Mouse (Mus musculus): ENCODE data around the gene Tmem50b. TPM values are rescaled to one million over a fixed set of nuclear protein-coding genes. Genes with fewer than 3 reads are reported as not detected.

Tmem50b gene
- polyA plus RNA-seq, 1 experiment from 2014 or later = 118 TPM

DNA sequence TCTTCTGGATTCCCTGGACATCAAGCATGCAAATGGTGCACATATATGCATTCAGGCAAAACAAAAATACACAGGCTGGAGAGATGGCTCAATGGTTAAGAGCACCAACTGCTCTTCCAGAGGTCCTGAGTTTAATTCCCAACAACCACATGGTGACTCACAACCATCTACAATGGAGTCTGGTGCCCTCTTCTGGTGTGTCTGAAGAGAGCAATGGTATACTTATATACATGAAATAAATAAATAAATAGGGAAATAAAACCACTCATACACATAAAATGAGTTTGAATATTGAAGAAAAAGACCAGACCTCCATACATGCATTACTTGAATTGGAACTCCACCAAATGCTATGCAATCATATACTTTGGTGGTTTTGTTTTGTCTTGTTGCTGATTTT lies 1.6 kb upstream of the Tmem50b start:
- Histone ChIP-seq H3K27me3 (ENCODE audit: control insufficient read depth, insufficient read depth, low read length) (no peaks in the 10 kb centered on the region; the same call in 1 of the 2 replicates), H3K9ac (replicated peaks; ENCODE audit: low read depth, low read length) (no peak overlapping the region), H3K36me3 (ENCODE audit: control insufficient read depth, insufficient read depth, low read length) (no peaks in the 10 kb centered on the region), H3K27ac (ENCODE audit: low read depth, low read length) (no peak overlapping the region), H3K4me1 (ENCODE audit: control insufficient read depth, insufficient read depth, low read length) (peaks cover 8% of the 10 kb centered on the region; the same call in 1 of the 2 replicates), H3K9me3 (ENCODE audit: control insufficient read depth, low read length) (no peaks in the 10 kb centered on the region), H3K4me3 (ENCODE audit: low read depth, low read length) (no peak overlapping the region), H3K4me2 (ENCODE audit: low read depth, low read length) (no peak overlapping the region)
- no peak for ATAC-seq (ENCODE audit: low read depth)

DNA sequence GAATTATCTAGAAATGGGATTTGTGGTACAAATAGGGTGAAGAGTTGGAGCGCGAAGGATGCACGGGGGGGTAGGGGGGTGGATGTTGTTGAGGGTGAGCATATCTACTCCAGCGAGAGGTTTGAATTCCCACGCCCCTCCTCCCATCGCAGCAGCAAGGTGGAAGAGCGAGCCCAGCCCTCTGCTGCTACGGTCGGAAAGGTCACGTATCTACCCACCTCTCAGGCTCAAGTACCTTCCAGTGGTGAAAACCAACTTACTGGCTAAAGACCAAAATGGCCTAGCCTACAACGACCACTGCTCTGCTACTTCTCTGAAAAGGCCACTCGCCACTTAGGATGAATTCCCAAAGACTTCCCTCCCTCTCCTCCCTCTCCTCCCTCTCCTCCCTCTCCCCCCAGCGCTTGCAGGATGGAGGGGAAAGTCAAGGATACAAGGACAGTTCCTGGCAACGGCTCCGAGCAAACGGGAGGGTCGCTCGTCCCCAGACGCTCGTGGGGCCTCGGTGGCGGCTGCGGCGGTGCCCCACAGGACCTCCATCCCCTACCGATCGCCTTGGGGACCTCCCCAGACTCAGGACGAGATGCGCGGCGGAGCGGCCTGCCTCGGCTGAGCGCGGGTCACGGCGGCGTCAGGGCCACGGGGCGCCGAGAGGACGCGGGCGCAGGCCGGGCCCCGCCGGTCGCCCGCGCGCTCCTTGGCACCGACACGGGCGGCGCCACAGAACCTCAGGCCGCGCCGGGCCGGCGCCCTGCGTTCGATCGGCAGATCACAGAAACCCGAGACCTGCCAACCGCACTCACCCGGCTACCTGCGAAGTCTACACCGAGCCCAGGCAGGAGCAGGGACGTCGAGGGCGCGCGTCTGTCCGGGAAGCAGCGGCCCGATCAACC lies 575 bp downstream of the Tmem50b start:
- Histone ChIP-seq H3K27me3 (ENCODE audit: control insufficient read depth, insufficient read depth, low read length) (no peaks in the 10 kb centered on the region; the same call in 1 of the 2 replicates), H3K27ac (ENCODE audit: low read depth, low read length) (peak overlapping the region; percentile 76), H3K4me1 (ENCODE audit: control insufficient read depth, insufficient read depth, low read length) (peaks cover 8% of the 10 kb centered on the region; the same call in 1 of the 2 replicates), H3K4me2 (ENCODE audit: low read depth, low read length) (peak overlapping the region; percentile 80), H3K36me3 (ENCODE audit: control insufficient read depth, insufficient read depth, low read length) (no peaks in the 10 kb centered on the region), H3K4me3 (ENCODE audit: low read depth, low read length) (peak overlapping the region; percentile 89), H3K9me3 (ENCODE audit: control insufficient read depth, low read length) (no peaks in the 10 kb centered on the region), H3K9ac (replicated peaks; ENCODE audit: low read depth, low read length) (peak overlapping the region; percentile 78)
- ATAC-seq (ENCODE audit: low read depth) = peak; percentile 77
- WGBS = under 1% methylated on average over 74 of the region's 75 CpGs

DNA sequence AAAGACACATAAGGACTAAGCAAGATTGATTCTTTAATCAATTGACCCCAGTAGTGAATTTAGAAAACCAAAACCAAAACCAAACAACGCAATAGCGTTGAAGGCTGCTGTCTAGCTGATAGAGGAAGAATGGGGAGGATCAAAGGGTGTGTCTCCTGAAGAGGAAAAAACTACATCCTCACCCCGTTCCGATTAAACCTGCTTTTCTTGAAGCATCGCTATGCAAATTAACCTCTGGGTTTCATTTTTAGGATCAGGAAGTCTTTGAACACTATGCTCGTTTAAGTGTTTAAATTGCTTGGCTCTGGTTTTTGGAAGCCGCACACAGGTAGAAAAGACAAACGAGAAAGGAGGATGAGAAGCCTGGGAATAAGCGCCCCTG lies 1.2 kb downstream of the Tmem50b start:
- ATAC-seq (ENCODE audit: low read depth) = no peak
- Histone ChIP-seq H3K27ac (ENCODE audit: low read depth, low read length) (no peak overlapping the region; the same call in 1 of the 2 replicates), H3K4me3 (ENCODE audit: low read depth, low read length) (peak overlapping the region; percentile 89), H3K9me3 (ENCODE audit: control insufficient read depth, low read length) (no peaks in the 10 kb centered on the region), H3K4me2 (ENCODE audit: low read depth, low read length) (peak overlapping the region; percentile 80), H3K9ac (replicated peaks; ENCODE audit: low read depth, low read length) (peak overlapping the region; percentile 78; the same call in 1 of the 2 replicates), H3K27me3 (ENCODE audit: control insufficient read depth, insufficient read depth, low read length) (no peaks in the 10 kb centered on the region; the same call in 1 of the 2 replicates), H3K4me1 (ENCODE audit: control insufficient read depth, insufficient read depth, low read length) (peaks cover 8% of the 10 kb centered on the region; the same call in 1 of the 2 replicates), H3K36me3 (ENCODE audit: control insufficient read depth, insufficient read depth, low read length) (no peaks in the 10 kb centered on the region)
- 17% methylated on average over 9 of the region's 9 CpGs for whole genome bisulfite sequencing

GRCm38 (mm10) chr16:91595076-91595475 lies 2.5 kb downstream of the Tmem50b start:
- H3K36me3 ChIP-seq (ENCODE audit: control insufficient read depth, insufficient read depth, low read length) = no peaks in the 10 kb centered on the region
- H3K4me1 ChIP-seq (ENCODE audit: control insufficient read depth, insufficient read depth, low read length) = peaks cover 8% of the 10 kb centered on the region; the same call in 1 of the 2 replicates
- WGBS = 65% methylated on average over 6 of the region's 6 CpGs
- H3K4me2 ChIP-seq (ENCODE audit: low read depth, low read length) = no peak overlapping the region
- H3K4me3 ChIP-seq (ENCODE audit: low read depth, low read length) = no peak overlapping the region
- ATAC-seq (ENCODE audit: low read depth) = no peak
- H3K27me3 ChIP-seq (ENCODE audit: control insufficient read depth, insufficient read depth, low read length) = no peaks in the 10 kb centered on the region; the same call in 1 of the 2 replicates
- no peak overlapping the region for H3K9ac ChIP-seq (replicated peaks; ENCODE audit: low read depth, low read length)
- no peaks in the 10 kb centered on the region for H3K9me3 ChIP-seq (ENCODE audit: control insufficient read depth, low read length)
- H3K27ac ChIP-seq (ENCODE audit: low read depth, low read length) = no peak overlapping the region

- no peak for ATAC-seq (ENCODE audit: low read depth)
- peaks cover 8% of the 10 kb centered on the region; the same call in 1 of the 2 replicates for H3K4me1 ChIP-seq (ENCODE audit: control insufficient read depth, insufficient read depth, low read length)
These were observed 4.3 kb downstream of the Tmem50b start for GRCm38 (mm10) chr16:91593262-91593661.

GRCm38 (mm10) chr16:91592162-91592561 lies 5.4 kb downstream of the Tmem50b start:
- Histone ChIP-seq H3K4me3 (ENCODE audit: low read depth, low read length) (no peak overlapping the region), H3K9me3 (ENCODE audit: control insufficient read depth, low read length) (no peaks in the 10 kb centered on the region), H3K36me3 (ENCODE audit: control insufficient read depth, insufficient read depth, low read length) (no peaks in the 10 kb centered on the region), H3K4me2 (ENCODE audit: low read depth, low read length) (no peak overlapping the region), H3K4me1 (ENCODE audit: control insufficient read depth, insufficient read depth, low read length) (peaks cover 8% of the 10 kb centered on the region; the same call in 1 of the 2 replicates), H3K27me3 (ENCODE audit: control insufficient read depth, insufficient read depth, low read length) (no peaks in the 10 kb centered on the region), H3K9ac (replicated peaks; ENCODE audit: low read depth, low read length) (no peak overlapping the region), H3K27ac (ENCODE audit: low read depth, low read length) (no peak overlapping the region)
- WGBS = 70% methylated on average over 8 of the region's 8 CpGs
- no peak for ATAC-seq (ENCODE audit: low read depth)

More at GRCm38 (mm10) chr16:91593262-91593661, 4.3 kb downstream of the Tmem50b start:
- no peak overlapping the region for H3K27ac ChIP-seq (ENCODE audit: low read depth, low read length)
- no peaks in the 10 kb centered on the region for H3K9me3 ChIP-seq (ENCODE audit: control insufficient read depth, low read length)
- H3K4me2 ChIP-seq (ENCODE audit: low read depth, low read length) = no peak overlapping the region
- no peak overlapping the region for H3K9ac ChIP-seq (replicated peaks; ENCODE audit: low read depth, low read length)
- H3K4me3 ChIP-seq (ENCODE audit: low read depth, low read length) = no peak overlapping the region
- no peaks in the 10 kb centered on the region for H3K36me3 ChIP-seq (ENCODE audit: control insufficient read depth, insufficient read depth, low read length)
- H3K27me3 ChIP-seq (ENCODE audit: control insufficient read depth, insufficient read depth, low read length) = no peaks in the 10 kb centered on the region; the same call in 1 of the 2 replicates
- 81% methylated on average over 3 of the region's 3 CpGs for WGBS

DNA sequence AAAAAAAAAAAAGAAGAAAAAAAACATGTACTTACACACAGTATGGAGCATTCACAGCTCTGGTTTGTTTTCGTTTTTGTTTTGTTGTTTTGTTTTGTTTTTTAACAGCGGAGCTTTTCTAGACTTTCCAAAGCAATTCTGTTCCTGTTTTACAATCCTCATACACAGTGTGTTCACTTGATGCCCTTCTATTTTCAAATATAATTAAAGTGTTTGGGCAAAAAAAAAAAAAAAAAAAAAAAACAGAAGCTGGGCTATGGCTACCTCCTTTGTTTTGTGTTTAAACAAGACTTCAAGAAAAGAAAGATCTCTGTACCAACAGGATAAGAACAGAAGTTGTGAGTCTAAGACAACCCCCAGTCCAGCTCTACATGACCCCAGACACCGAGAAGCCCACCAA lies 8.9 kb downstream of the Tmem50b start:
- Histone ChIP-seq H3K27me3 (ENCODE audit: control insufficient read depth, insufficient read depth, low read length) (no peaks in the 10 kb centered on the region), H3K9me3 (ENCODE audit: control insufficient read depth, low read length) (no peaks in the 10 kb centered on the region), H3K4me2 (ENCODE audit: low read depth, low read length) (no peak overlapping the region), H3K36me3 (ENCODE audit: control insufficient read depth, insufficient read depth, low read length) (peaks cover 4% of the 10 kb centered on the region; the same call in 1 of the 2 replicates), H3K9ac (replicated peaks; ENCODE audit: low read depth, low read length) (no peak overlapping the region), H3K4me1 (ENCODE audit: control insufficient read depth, insufficient read depth, low read length) (no peaks in the 10 kb centered on the region), H3K4me3 (ENCODE audit: low read depth, low read length) (no peak overlapping the region), H3K27ac (ENCODE audit: low read depth, low read length) (no peak overlapping the region)
- WGBS = 91% methylated on average over 3 of the region's 3 CpGs
- no peak for ATAC-seq (ENCODE audit: low read depth)

DNA sequence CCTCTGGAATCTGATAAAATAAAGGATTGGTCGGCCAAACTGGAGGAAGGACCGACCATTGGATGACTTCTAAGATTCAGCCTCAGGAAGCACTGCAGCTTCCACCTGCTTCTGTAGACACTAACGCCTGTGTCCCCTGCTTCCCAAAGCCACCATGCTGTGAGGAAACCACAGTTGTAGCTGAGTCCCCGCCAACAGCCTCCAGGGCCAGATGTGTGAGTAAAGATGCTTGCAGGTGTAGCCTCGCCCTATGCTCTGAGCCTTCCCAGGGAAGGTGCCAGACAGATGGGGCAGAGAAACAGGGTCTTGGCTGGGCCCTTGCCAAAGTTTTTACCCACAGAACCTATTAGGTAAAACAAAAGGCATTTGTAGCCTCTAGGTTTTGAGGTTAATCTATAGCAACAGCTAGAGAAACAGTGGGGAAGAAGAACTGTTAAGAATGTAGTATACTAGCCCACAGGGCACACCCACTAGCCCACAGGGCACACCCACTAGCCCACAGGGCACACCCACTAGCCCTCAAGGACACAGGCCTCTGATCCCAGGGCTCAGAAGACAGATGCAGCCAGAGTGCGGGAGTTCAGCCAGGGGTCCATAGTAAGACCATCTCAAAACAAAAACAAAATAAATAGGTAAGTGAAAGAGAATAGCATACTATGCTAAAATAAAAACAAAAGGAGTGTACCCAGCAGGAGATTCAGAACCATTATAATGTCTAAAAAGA lies 9.7 kb downstream of the Tmem50b start:
- Histone ChIP-seq H3K4me2 (ENCODE audit: low read depth, low read length) (no peak overlapping the region), H3K36me3 (ENCODE audit: control insufficient read depth, insufficient read depth, low read length) (peaks cover 4% of the 10 kb centered on the region; the same call in 1 of the 2 replicates), H3K4me3 (ENCODE audit: low read depth, low read length) (no peak overlapping the region), H3K9me3 (ENCODE audit: control insufficient read depth, low read length) (no peaks in the 10 kb centered on the region), H3K27ac (ENCODE audit: low read depth, low read length) (no peak overlapping the region), H3K4me1 (ENCODE audit: control insufficient read depth, insufficient read depth, low read length) (no peaks in the 10 kb centered on the region), H3K27me3 (ENCODE audit: control insufficient read depth, insufficient read depth, low read length) (no peaks in the 10 kb centered on the region), H3K9ac (replicated peaks; ENCODE audit: low read depth, low read length) (no peak overlapping the region)
- no peak for ATAC-seq (ENCODE audit: low read depth)
- WGBS = 60% methylated on average over 6 of the region's 6 CpGs
